Mouse (Mus musculus) frontal cortex, adult (tissue): ENCODE results near the gene Ppp1r37.
A peak's percentile ranks its signal among the peaks of the same experiment; 100 is the strongest.

Experiments used
- ATAC-seq: cut with Nextera tagmentation; 2 replicates; pipeline ENCODE4 v1.9.2; 2017; ENCODE audit warnings: mild to moderate bottlenecking, moderate library complexity, mixed read lengths; ENCODE audit not compliant: low TSS enrichment

The Ppp1r37 gene

DNA sequence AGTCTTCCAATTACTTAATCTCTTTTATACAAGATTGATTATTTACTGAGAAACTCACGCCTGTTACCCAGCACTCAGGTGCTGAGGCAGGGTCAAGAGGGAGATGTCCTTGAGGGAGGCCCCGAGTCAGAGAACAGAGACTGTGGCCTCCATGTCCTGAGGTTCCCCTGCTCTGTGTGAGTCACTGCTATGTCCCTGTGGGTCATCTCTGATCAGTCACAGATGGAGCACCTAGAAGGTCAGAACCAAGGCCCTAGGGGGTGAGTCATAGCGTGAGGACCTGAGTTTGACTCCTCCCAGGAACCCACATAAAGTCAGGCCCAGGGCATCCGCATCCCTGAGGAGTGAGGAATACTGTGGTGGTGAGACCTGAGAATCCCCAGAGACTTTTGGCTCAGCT, 61.2 kb downstream of the Ppp1r37 start:
- ATAC-seq: no peak

DNA sequence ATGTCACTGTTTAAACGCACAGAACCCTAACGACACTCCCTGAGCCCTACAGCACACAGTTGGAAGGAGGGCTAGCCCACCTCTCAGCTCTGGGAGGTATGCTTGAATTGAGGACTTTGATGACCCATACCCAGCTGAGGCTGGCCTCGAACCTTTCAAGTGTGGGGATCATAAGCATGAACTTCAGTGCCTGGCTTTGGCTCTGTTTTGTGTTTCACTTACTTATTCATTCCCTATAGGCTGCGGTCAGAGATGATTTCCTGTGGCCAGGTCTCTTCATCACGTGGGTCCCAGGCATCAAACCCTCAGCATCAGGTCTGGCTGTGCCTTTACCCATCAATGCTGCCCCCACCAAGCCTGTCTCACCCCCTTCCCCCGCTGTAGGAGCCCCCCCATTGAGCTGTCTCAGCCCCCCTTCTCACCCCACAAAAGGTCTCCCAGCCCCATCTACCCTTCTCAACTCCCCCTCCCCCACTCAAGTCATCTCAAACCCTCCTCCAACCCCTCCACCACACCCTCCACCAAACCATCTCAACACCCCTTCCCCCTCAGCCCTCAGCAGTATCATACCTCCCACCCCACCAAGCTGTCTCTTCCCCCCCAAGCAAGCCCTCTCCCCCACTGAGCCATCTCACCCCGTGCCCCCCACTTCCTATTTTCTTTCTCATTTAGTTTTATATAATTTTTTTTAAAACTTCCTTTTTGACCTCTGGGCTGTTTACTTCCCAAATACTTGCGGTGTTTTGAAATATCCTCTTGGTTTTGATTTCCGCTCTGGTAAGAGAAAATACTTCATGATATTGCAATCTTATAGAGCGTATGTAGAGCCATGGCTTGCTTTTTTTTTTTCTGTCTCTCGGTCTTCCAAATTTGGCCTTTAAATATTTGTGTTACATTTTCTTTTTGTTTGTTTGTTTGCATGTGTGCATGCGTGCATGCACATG, 62.2 kb downstream of the Ppp1r37 start:
- no peak for ATAC-seq

GRCm38 (mm10) chr7:19498326-19498725, 64.5 kb downstream of the Ppp1r37 start:
- no peak for ATAC-seq

- no peak for ATAC-seq
Measured at GRCm38 (mm10) chr7:19496214-19496555, 66.7 kb downstream of the Ppp1r37 start.

DNA sequence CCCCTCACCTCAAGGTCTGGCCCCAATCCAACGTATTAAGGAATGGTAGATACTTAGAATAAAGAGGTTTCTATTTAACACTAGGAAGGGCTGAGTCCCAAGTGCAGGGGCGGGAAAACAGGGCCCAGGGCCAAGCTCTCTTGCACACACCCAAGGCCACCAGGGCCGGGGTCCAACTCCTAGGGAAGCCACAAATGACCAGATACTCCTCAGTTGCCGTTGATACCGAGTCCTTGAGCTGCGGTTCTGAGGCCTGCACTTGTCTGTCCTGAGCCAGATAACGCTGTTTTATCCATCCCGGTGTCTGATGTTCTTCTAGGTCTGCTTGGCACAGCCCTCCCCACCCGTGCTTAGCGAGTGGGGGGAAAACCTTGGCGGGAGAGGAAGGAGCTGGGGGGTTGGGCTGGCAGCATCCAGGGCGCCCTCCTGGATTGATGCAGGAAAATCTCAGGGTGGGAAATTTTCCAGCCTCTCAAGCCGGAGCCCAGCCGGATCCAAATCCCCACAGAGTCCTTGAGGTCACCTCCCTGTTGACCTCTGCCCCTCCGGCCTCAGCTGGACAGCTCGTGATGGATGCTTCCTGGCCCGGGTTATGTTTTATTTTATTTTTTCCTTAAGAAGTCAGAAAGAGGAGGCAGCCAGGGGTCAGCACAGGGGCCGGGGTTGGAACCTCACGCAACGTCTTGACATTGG, 67.2 kb downstream of the Ppp1r37 start:
- no peak for ATAC-seq

DNA sequence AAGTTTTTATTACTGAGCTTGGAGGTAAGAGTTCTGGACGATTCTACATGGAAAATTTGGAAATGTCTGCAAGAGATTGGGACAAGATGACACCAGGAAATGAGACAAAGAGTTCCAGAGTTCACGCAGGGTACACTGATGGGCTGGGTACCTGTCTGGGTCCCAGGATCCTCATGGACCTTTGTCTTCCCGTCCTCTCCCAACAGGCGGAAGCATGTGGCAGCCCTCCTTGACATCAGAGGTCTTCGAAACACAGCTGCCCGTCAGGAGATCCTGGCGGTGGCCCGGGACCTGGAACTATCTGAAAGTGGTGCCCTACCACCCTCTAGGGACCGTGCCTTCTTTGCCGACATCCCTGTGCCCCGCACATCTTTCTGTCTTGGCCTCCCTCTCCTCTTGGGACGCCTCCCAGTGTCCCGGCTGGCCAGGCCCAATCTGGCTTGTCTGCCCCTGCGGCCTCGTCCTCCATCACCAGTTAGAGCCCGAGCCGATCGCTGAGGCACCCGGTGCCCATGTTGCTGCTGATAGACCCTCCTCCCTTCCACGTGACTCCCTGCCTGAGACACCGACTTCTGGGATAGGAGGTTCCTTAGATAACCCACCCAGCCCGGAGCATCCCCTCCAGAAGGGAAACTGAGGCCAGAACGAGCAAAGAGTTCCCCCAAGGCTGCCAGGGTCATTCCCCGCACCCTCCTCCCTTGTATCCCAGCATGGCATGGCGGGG, 68.0 kb downstream of the Ppp1r37 start:
- no peak for ATAC-seq

GRCm38 (mm10) chr7:19491731-19492130, 71.1 kb downstream of the Ppp1r37 start:
- no peak for ATAC-seq

DNA sequence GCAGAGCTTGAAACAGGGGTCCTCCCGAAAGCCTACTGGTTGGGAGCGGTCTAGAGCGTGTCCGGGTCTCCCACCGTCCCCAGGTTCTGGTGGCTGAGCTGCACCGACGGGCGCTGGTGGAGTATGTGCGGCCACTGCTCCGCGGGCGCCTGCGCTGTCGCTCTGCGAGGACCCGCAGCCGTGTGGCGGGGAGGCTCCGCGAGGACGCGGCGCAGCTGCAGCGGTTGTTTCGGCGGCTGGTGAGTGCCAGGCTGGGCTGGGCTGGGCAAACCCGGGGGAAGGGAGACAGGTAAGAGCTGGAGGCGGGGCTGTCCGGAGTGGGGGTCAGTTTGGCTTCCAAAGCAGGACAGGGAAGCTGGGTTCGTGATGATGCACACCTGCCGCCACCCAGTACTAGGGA, 73.4 kb downstream of the Ppp1r37 start:
- ATAC-seq: peak; percentile 38; the same call in 1 of the 2 replicates

DNA sequence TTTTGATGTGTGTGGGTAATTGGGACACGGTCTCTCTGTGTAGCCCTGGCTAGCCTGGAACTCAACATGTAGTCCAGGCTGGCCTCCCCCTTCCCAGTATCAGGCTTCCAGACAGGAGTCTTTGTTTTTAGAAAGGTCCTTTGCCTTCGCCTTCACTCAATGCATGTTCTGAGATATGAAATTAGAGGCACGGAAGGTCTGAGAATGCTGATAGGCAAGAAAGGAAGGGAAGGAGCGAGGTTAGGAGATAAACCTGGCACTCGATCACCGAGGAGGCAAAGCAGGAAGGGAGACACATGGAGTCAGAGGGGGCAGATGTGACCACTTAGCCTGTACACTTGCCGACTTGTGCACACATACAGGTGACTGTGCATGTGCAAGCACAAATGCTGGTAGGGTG, 76.3 kb downstream of the Ppp1r37 start:
- ATAC-seq: no peak

GRCm38 (mm10) chr7:19485488-19485887, 77.4 kb downstream of the Ppp1r37 start:
- ATAC-seq: no peak

DNA sequence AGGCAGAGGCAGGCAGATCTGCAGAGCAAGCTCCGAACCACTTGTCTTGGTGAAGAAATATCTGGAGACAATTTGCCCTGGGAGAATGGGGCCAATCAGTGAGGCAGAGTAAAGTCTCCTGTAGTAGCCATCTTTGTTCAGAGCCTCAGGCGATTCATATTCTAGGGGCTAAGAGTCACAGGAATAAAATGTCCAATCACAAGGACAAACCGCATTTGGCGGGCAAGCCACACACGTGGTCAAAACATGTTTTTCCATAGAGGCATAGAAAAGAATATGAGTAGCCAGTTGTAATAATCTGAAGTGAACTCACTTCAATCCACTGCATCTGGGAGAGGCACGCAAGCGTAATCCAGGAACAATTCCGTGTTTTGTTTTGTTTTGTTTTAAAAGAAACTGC, 79.6 kb downstream of the Ppp1r37 start:
- ATAC-seq: no peak
